Mouse (Mus musculus): ENCODE results near the gene Zfp39. TPM values are rescaled to one million over a fixed set of nuclear protein-coding genes. Genes with fewer than 3 reads are reported as not detected.

Zfp39 gene
- polyA plus RNA-seq (2015; fragmentation: Nextera tagmentation; extraction: Ambion mirVana): 5.0 and 5.7 TPM in 2 replicates

- H3K36me3 ChIP-seq: peaks cover 17% of the 10 kb centered on the region
- no peaks in the 10 kb centered on the region for H3K27me3 ChIP-seq
- H3K9me3 ChIP-seq: no peaks in the 10 kb centered on the region
- peak within 1 kb of the TSS; percentile 81 for H3K4me3 ChIP-seq
- H3K4me1 ChIP-seq (replicated peaks): peaks cover 19% of the 10 kb centered on the region
- peak within 1 kb of the TSS; percentile 92 for H3K9ac ChIP-seq
- WGBS: under 1% methylated on average over 40 of the region's 40 CpGs
- peak within 1 kb of the TSS; percentile 89 for H3K27ac ChIP-seq
- ATAC-seq (ENCODE audit: low FRiP score): peak; percentile 99
- H3K4me2 ChIP-seq: peak within 1 kb of the TSS; percentile 81
These were observed at the start of gene Zfp39 for GRCm38 (mm10) chr11:58903511-58904409. TSS of gene Zfp39 (minus strand) at chr11:58904225.

GRCm38 (mm10) chr11:58953351-58954169 is 49.5 kb upstream of the Zfp39 start:
- under 1% methylated on average over 33 of the region's 33 CpGs for WGBS
- Histone ChIP-seq H3K4me2 (peak overlapping the region; percentile 91), H3K27ac (peak overlapping the region; percentile 100), H3K4me3 (peak overlapping the region; percentile 96), H3K27me3 (no peaks in the 10 kb centered on the region), H3K9ac (peak overlapping the region; percentile 97), H3K4me1 (replicated peaks) (peaks cover 50% of the 10 kb centered on the region), H3K36me3 (peaks cover 9% of the 10 kb centered on the region), H3K9me3 (no peaks in the 10 kb centered on the region)
- ATAC-seq (ENCODE audit: low FRiP score): peak; percentile 31

GRCm38 (mm10) chr11:58951210-58951609 is 47.2 kb upstream of the Zfp39 start:
- Histone ChIP-seq H3K27me3 (no peaks in the 10 kb centered on the region), H3K9ac (peak overlapping the region; percentile 98), H3K4me2 (peak overlapping the region; percentile 59), H3K36me3 (no peaks in the 10 kb centered on the region), H3K4me1 (replicated peaks) (peaks cover 39% of the 10 kb centered on the region), H3K4me3 (peak overlapping the region; percentile 64; the same call in 1 of the 2 replicates), H3K27ac (peak overlapping the region; percentile 100), H3K9me3 (no peaks in the 10 kb centered on the region)
- no peak for ATAC-seq (ENCODE audit: low FRiP score)
- WGBS: 62% methylated on average over 5 of the region's 5 CpGs

- H3K4me1 ChIP-seq (replicated peaks): peaks cover 36% of the 10 kb centered on the region
- H3K36me3 ChIP-seq: no peaks in the 10 kb centered on the region
- H3K4me2 ChIP-seq: peak overlapping the region; percentile 59
- peak overlapping the region; percentile 98 for H3K9ac ChIP-seq
- ATAC-seq (ENCODE audit: low FRiP score): peak; percentile 47; the same call in 1 of the 2 replicates
- H3K27ac ChIP-seq: peak overlapping the region; percentile 100
- peak overlapping the region; percentile 64 for H3K4me3 ChIP-seq
- no peaks in the 10 kb centered on the region for H3K27me3 ChIP-seq
- no peaks in the 10 kb centered on the region for H3K9me3 ChIP-seq
- 2% methylated on average over 20 of the region's 20 CpGs for WGBS
These were observed 45.7 kb upstream of the Zfp39 start for GRCm38 (mm10) chr11:58949480-58950431.

GRCm38 (mm10) chr11:58948542-58949479 is 44.8 kb upstream of the Zfp39 start, which contains the start of gene Hist3h2ba:
TSS of gene Hist3h2ba (plus strand) at chr11:58948920.
- Histone ChIP-seq H3K9ac (peak within 1 kb of the TSS; percentile 98), H3K27me3 (peaks cover 4% of the 10 kb centered on the region; the same call in 1 of the 2 replicates), H3K36me3 (no peaks in the 10 kb centered on the region), H3K27ac (peak within 1 kb of the TSS; percentile 100), H3K9me3 (no peaks in the 10 kb centered on the region), H3K4me2 (peak within 1 kb of the TSS; percentile 59), H3K4me3 (peak within 1 kb of the TSS; percentile 64), H3K4me1 (replicated peaks) (peaks cover 36% of the 10 kb centered on the region)
- peak; percentile 93 for ATAC-seq (ENCODE audit: low FRiP score)
- under 1% methylated on average over 48 of the region's 48 CpGs for WGBS

GRCm38 (mm10) chr11:58947798-58948528 is 43.9 kb upstream of the Zfp39 start:
- 12% methylated on average over 23 of the region's 23 CpGs for WGBS
- peaks cover 34% of the 10 kb centered on the region for H3K4me1 ChIP-seq (replicated peaks)

GRCm38 (mm10) chr11:58947306-58947705 is 43.3 kb upstream of the Zfp39 start:
- WGBS: 85% methylated on average over 3 of the region's 3 CpGs
- Histone ChIP-seq H3K9ac (peak overlapping the region; percentile 78), H3K36me3 (no peaks in the 10 kb centered on the region), H3K27me3 (peaks cover 4% of the 10 kb centered on the region; the same call in 1 of the 2 replicates), H3K4me1 (replicated peaks) (peaks cover 30% of the 10 kb centered on the region), H3K4me2 (peak overlapping the region; percentile 59), H3K27ac (peak overlapping the region; percentile 100), H3K4me3 (peak overlapping the region; percentile 64), H3K9me3 (no peaks in the 10 kb centered on the region)
- ATAC-seq (ENCODE audit: low FRiP score): no peak

More at GRCm38 (mm10) chr11:58947798-58948528, 43.9 kb upstream of the Zfp39 start:
- H3K27ac ChIP-seq: peak overlapping the region; percentile 100
- no peaks in the 10 kb centered on the region for H3K36me3 ChIP-seq
- H3K9me3 ChIP-seq: no peaks in the 10 kb centered on the region
- peak; percentile 83 for ATAC-seq (ENCODE audit: low FRiP score)
- H3K27me3 ChIP-seq: peaks cover 4% of the 10 kb centered on the region; the same call in 1 of the 2 replicates
- H3K4me3 ChIP-seq: peak overlapping the region; percentile 64
- peak overlapping the region; percentile 59 for H3K4me2 ChIP-seq
- peak overlapping the region; percentile 78 for H3K9ac ChIP-seq

- Histone ChIP-seq H3K9ac (no peak overlapping the region), H3K27me3 (peaks cover 4% of the 10 kb centered on the region; the same call in 1 of the 2 replicates), H3K9me3 (no peaks in the 10 kb centered on the region), H3K4me3 (no peak overlapping the region), H3K4me2 (no peak overlapping the region), H3K36me3 (no peaks in the 10 kb centered on the region), H3K4me1 (replicated peaks) (peaks cover 18% of the 10 kb centered on the region; the same call in 1 of the 2 replicates), H3K27ac (no peak overlapping the region)
- 84% methylated on average over 5 of the region's 5 CpGs for WGBS
- no peak for ATAC-seq (ENCODE audit: low FRiP score)
These were observed 40.1 kb upstream of the Zfp39 start for GRCm38 (mm10) chr11:58944136-58944535.

- Histone ChIP-seq H3K4me2 (peak overlapping the region; percentile 95), H3K9me3 (no peaks in the 10 kb centered on the region), H3K27me3 (no peaks in the 10 kb centered on the region), H3K27ac (peak overlapping the region; percentile 92), H3K9ac (peak overlapping the region; percentile 99), H3K4me1 (replicated peaks) (peaks cover 34% of the 10 kb centered on the region), H3K36me3 (peaks cover 27% of the 10 kb centered on the region), H3K4me3 (peak overlapping the region; percentile 96)
- ATAC-seq (ENCODE audit: low FRiP score): peak; percentile 72; the same call in 1 of the 2 replicates
- 16% methylated on average over 6 of the region's 6 CpGs for WGBS
These were observed 35.0 kb upstream of the Zfp39 start for GRCm38 (mm10) chr11:58939088-58939439.

All from hindbrain, embryonic 13.5 days (tissue).